Comparison of ENCODE assay signal across 8 mouse cellular contexts in genomic region chr5:142926204-142926939, GRCm38 (mm10). TPM values are rescaled to one million over a fixed set of nuclear protein-coding genes. Genes with fewer than 3 reads are reported as not detected.
DNase-seq lines count a peak whose midpoint lies in the region; ATAC-seq lines count a peak whose summit lies in the region.

No protein-coding gene starts in this region.

- peak; percentile 63 for DNase-seq in ovary, postnatal 36 days (ENCODE audit: low spot score)
- DNase-seq in ovary, postnatal 14 days (ENCODE audit: low spot score), result no peak
- peak; percentile 66 for DNase-seq in embryo, embryonic 10 days (ENCODE audit: low spot score)
- peak; percentile 61 for DNase-seq in limb, embryonic 10.5 days (ENCODE audit: low spot score)
- no peak for DNase-seq in cerebellum, postnatal 36 days
- no peak for DNase-seq in frontal cortex, postnatal 10 days (ENCODE audit: low spot score in 2 of 2)

- H3K27ac ChIP-seq in heart, embryonic 15.5 days, result peak overlapping the region; percentile 90
- H3K27ac ChIP-seq in limb, embryonic 10.5 days, result peak overlapping the region; percentile 87

- H3K4me2 ChIP-seq in heart, embryonic 15.5 days, result peak overlapping the region; percentile 43

- peaks cover 59% of the 10 kb centered on the region for H3K4me1 ChIP-seq in heart, embryonic 15.5 days (replicated peaks)
- H3K4me1 ChIP-seq in limb, embryonic 10.5 days, result peaks cover 37% of the 10 kb centered on the region

- peak overlapping the region; percentile 30 for H3K9ac ChIP-seq in heart, embryonic 15.5 days

- H3K9me3 ChIP-seq in heart, embryonic 15.5 days (replicated peaks), result no peaks in the 10 kb centered on the region
- no peaks in the 10 kb centered on the region for H3K9me3 ChIP-seq in limb, embryonic 10.5 days (replicated peaks)

- H3K4me3 ChIP-seq in heart, embryonic 15.5 days, result peak overlapping the region; percentile 13; the same call in 1 of the 2 replicates
- H3K4me3 ChIP-seq in limb, embryonic 10.5 days, result peak overlapping the region; percentile 25

- WGBS in heart, embryonic 15.5 days, result 7% methylated on average over 13 of the region's 13 CpGs
- 10% methylated on average over 13 of the region's 13 CpGs for WGBS in limb, embryonic 10.5 days

- ATAC-seq in heart, embryonic 15.5 days (replicated peaks; ENCODE audit: insufficient number of reproducible peaks, insufficient read depth, low FRiP score, low read depth), result peak; percentile 77
- ATAC-seq in megakaryocyte-erythroid progenitor cell, adult 5-6 weeks (replicated peaks; ENCODE audit: low FRiP score, low TSS enrichment, poor library complexity, severe bottlenecking), result peak; percentile 54

- H3K36me3 ChIP-seq in heart, embryonic 15.5 days, result no peaks in the 10 kb centered on the region
- no peaks in the 10 kb centered on the region for H3K36me3 ChIP-seq in limb, embryonic 10.5 days

- no peaks in the 10 kb centered on the region for H3K27me3 ChIP-seq in heart, embryonic 15.5 days
- H3K27me3 ChIP-seq in limb, embryonic 10.5 days (ENCODE audit: low read depth, poor library complexity, severe bottlenecking), result no peaks in the 10 kb centered on the region

RNA-seq across cellular contexts. Expression of gene Actb, which starts 19.8 kb away (rescaled TPM):
- polyA plus RNA-seq in heart, embryonic 15.5 days (2015; fragmentation: Nextera tagmentation; extraction: Ambion mirVana), result 5,943 and 6,493 TPM in 2 replicates
- polyA plus RNA-seq in limb, embryonic 10.5 days (2016; fragmentation: Nextera tagmentation; extraction: Ambion mirVana), result 13,950 and 14,682 TPM in 2 replicates
- 1,959 and 3,523 TPM in 2 replicates for total RNA-seq in megakaryocyte-erythroid progenitor cell, adult 5-6 weeks (2014; fragmentation: Nextera tagmentation)
- 1,717 and 2,932 TPM in 2 replicates for total RNA-seq in megakaryocyte-erythroid progenitor cell, adult 5-6 weeks (2017)

RNA-seq across cellular contexts. Expression of gene Fbxl18, which starts 31.2 kb away (rescaled TPM):
- 7.7 and 9.9 TPM in 2 replicates for polyA plus RNA-seq in heart, embryonic 15.5 days (2015; fragmentation: Nextera tagmentation; extraction: Ambion mirVana)
- 20.9 and 22.8 TPM in 2 replicates for polyA plus RNA-seq in limb, embryonic 10.5 days (2016; fragmentation: Nextera tagmentation; extraction: Ambion mirVana)
- 7.7 and 7.8 TPM in 2 replicates for total RNA-seq in megakaryocyte-erythroid progenitor cell, adult 5-6 weeks (2014; fragmentation: Nextera tagmentation)
- total RNA-seq in megakaryocyte-erythroid progenitor cell, adult 5-6 weeks (2017), result 1.4 and 3.9 TPM in 2 replicates

RNA-seq across cellular contexts. Expression of gene Fscn1, which starts 33.8 kb away (rescaled TPM):
- polyA plus RNA-seq in heart, embryonic 15.5 days (2015; fragmentation: Nextera tagmentation; extraction: Ambion mirVana), result 108 and 137 TPM in 2 replicates
- polyA plus RNA-seq in limb, embryonic 10.5 days (2016; fragmentation: Nextera tagmentation; extraction: Ambion mirVana), result 806 and 864 TPM in 2 replicates
- 0.17 TPM in 1 of 2 replicates, not detected in the other for total RNA-seq in megakaryocyte-erythroid progenitor cell, adult 5-6 weeks (2014; fragmentation: Nextera tagmentation)
- total RNA-seq in megakaryocyte-erythroid progenitor cell, adult 5-6 weeks (2017), result 0.11 TPM in 1 of 2 replicates, not detected in the other

Comparison
In these comparisons a context has a peak if more than half of its experiments do, and no peak if none do; other contexts are left out.
1. DNase-seq: peak in ovary, postnatal 36 days (single experiment), embryo, embryonic 10 days (single experiment) and limb, embryonic 10.5 days (single experiment); none in ovary, postnatal 14 days (single experiment), cerebellum, postnatal 36 days (0 of 2) and frontal cortex, postnatal 10 days (0 of 2).